Mouse (Mus musculus): ENCODE measurements around the gene Mcu.
A peak's percentile ranks its signal among the peaks of the same experiment; 100 is the strongest.

Mcu gene

GRCm38 (mm10) chr10:59490920-59491319, 125.6 kb downstream of the Mcu start:
- DNase-seq (ENCODE audit: low spot score) = no peak

GRCm38 (mm10) chr10:59489411-59489810, 127.1 kb downstream of the Mcu start:
- DNase-seq (ENCODE audit: low spot score) = no peak

GRCm38 (mm10) chr10:59487351-59487750, 129.1 kb downstream of the Mcu start:
- DNase-seq (ENCODE audit: low spot score) = no peak

- no peak for DNase-seq (ENCODE audit: low spot score)
These were observed 132.2 kb downstream of the Mcu start for GRCm38 (mm10) chr10:59484318-59484717.

- no peak for DNase-seq (ENCODE audit: low spot score)
These were observed 135.1 kb downstream of the Mcu start for GRCm38 (mm10) chr10:59481381-59481780.

GRCm38 (mm10) chr10:59470451-59470850, 146.0 kb downstream of the Mcu start:
- no peak for DNase-seq (ENCODE audit: low spot score)

- no peak for DNase-seq (ENCODE audit: low spot score)
These were observed 149.2 kb downstream of the Mcu start for GRCm38 (mm10) chr10:59467297-59467696.

- no peak for DNase-seq (ENCODE audit: low spot score)
These were observed 149.9 kb downstream of the Mcu start for GRCm38 (mm10) chr10:59466626-59467025.

GRCm38 (mm10) chr10:59465546-59465945, 150.9 kb downstream of the Mcu start:
- no peak for DNase-seq (ENCODE audit: low spot score)

GRCm38 (mm10) chr10:59462307-59462706, 154.2 kb downstream of the Mcu start:
- DNase-seq (ENCODE audit: low spot score) = no peak

GRCm38 (mm10) chr10:59459767-59460166, 156.7 kb downstream of the Mcu start:
- no peak for DNase-seq (ENCODE audit: low spot score)

- DNase-seq (ENCODE audit: low spot score) = no peak
These were observed 161.9 kb downstream of the Mcu start for GRCm38 (mm10) chr10:59454631-59455030.

GRCm38 (mm10) chr10:59451839-59452238, 164.7 kb downstream of the Mcu start:
- no peak for DNase-seq (ENCODE audit: low spot score)

GRCm38 (mm10) chr10:59447546-59447945, 168.9 kb downstream of the Mcu start:
- no peak for DNase-seq (ENCODE audit: low spot score)

GRCm38 (mm10) chr10:59446911-59447437, 169.5 kb downstream of the Mcu start:
- no peak for DNase-seq (ENCODE audit: low spot score)

GRCm38 (mm10) chr10:59444635-59445034, 171.9 kb downstream of the Mcu start:
- no peak for DNase-seq (ENCODE audit: low spot score)

- DNase-seq (ENCODE audit: low spot score) = no peak
These were observed 172.4 kb downstream of the Mcu start for GRCm38 (mm10) chr10:59444106-59444505.

- DNase-seq (ENCODE audit: low spot score) = no peak
These were observed 173.3 kb downstream of the Mcu start for GRCm38 (mm10) chr10:59443212-59443611.

GRCm38 (mm10) chr10:59441735-59442134, 174.8 kb downstream of the Mcu start, which contains the start of gene Oit3:
TSS of gene Oit3 (minus strand) at chr10:59441778.
- no peak for DNase-seq (ENCODE audit: low spot score)

GRCm38 (mm10) chr10:59440177-59440576, 176.3 kb downstream of the Mcu start:
- no peak for DNase-seq (ENCODE audit: low spot score)

GRCm38 (mm10) chr10:59439508-59439931, 177.0 kb downstream of the Mcu start:
- peak; percentile 44 for DNase-seq (ENCODE audit: low spot score)

GRCm38 (mm10) chr10:59438651-59439050, 177.8 kb downstream of the Mcu start:
- no peak for DNase-seq (ENCODE audit: low spot score)

GRCm38 (mm10) chr10:59435746-59436145, 180.7 kb downstream of the Mcu start:
- DNase-seq (ENCODE audit: low spot score) = no peak

GRCm38 (mm10) chr10:59430701-59431218, 185.7 kb downstream of the Mcu start:
- DNase-seq (ENCODE audit: low spot score) = peak; percentile 25
